Mouse (Mus musculus): Measurements from ENCODE around the gene Ap1s1.

GRCm38 (mm10) chr5:137012401-137012950, 33.5 kb downstream of the Ap1s1 start:
- no peak for TF ChIP-seq POLR2A (IDR thresholded peaks at IDR 0.05; ENCODE audit: borderline replicate concordance, control insufficient read depth, low read depth, low read length)
- no peak for TF ChIP-seq CTCF (IDR thresholded peaks at IDR 0.05; ENCODE audit: control insufficient read depth, insufficient read depth, low read length)
